10 mouse cellular contexts compared by ENCODE assay signal in the genomic region with DNA sequence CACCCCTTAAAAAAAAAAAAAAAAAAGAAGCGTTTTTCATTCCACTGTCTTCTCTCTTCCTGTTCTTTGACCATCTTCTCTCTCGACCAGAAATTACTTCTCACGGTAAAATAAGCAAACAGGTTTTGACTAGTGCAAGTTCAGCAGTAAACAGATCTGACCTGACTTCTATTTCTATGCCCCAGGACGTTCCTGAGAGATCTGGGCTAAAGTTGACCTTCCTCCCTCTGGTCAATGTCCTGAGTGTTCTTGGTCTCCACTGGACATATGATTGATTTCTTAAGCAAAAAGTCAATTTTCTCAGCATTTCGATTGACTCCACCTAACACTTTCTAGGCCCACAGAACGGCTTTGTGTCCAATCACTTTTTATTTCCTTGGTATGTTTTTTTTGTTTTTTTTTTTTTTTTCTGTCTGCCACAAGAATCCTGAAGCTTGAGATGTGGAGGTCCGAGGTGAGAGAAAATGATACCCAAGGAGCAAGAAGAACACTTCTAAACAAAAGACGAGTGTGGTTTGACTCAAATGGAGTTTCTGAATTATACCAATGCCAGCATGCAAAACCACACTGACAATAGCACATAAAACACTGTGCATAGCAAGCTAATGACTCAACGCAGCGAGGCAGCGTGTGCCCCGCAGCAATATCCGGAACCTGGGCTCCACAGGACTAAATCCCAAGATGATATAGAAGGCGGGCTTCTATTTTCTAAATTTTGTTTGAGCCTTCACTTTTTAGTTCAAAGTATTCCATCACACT.
A peak's percentile ranks its signal among the peaks of the same experiment; 100 is the strongest.
DNase-seq lines count a peak whose midpoint lies in the region; ATAC-seq and TF ChIP-seq lines count a peak whose summit lies in the region.
"Had no signal": no experiment of that assay in that cellular context is flagged by ENCODE, and none has a peak within 500 bp of the region (broad histone marks: within the 10 kb centered on the region; RNA-seq: fewer than 3 reads in every experiment).

No protein-coding gene starts in this region.

- TF ChIP-seq CTCF in midbrain, postnatal 0 days (IDR thresholded peaks at IDR 0.05): no peak

- H3K27me3 ChIP-seq in midbrain, embryonic 14.5 days (ENCODE audit: control insufficient read depth, insufficient read depth, low read length): no peaks in the 10 kb centered on the region
- no peaks in the 10 kb centered on the region for H3K27me3 ChIP-seq in midbrain, postnatal 0 days (ENCODE audit: insufficient read depth, low read length)

- WGBS in midbrain, embryonic 14.5 days: 76% methylated on average over 14 of the region's 14 CpGs
- 67% methylated on average over 14 of the region's 14 CpGs for WGBS in midbrain, postnatal 0 days

- H3K27ac ChIP-seq in midbrain, embryonic 14.5 days (replicated peaks; ENCODE audit: low read depth, low read length): no peak overlapping the region
- H3K27ac ChIP-seq in midbrain, postnatal 0 days (ENCODE audit: low read depth, low read length): no peak overlapping the region
- H3K27ac ChIP-seq: heart, embryonic 10.5 days; midbrain, embryonic 13.5 days had no signal

- H3K9me3 ChIP-seq in midbrain, embryonic 14.5 days (ENCODE audit: control insufficient read depth, low read length): no peaks in the 10 kb centered on the region
- no peaks in the 10 kb centered on the region for H3K9me3 ChIP-seq in midbrain, postnatal 0 days (ENCODE audit: low read length)
- H3K9me3 ChIP-seq: heart, embryonic 10.5 days; midbrain, embryonic 13.5 days had no signal

- no peaks in the 10 kb centered on the region for H3K36me3 ChIP-seq in midbrain, embryonic 14.5 days (ENCODE audit: control insufficient read depth, insufficient read depth, low read length)
- no peaks in the 10 kb centered on the region; the same call in 1 of the 2 replicates for H3K36me3 ChIP-seq in midbrain, postnatal 0 days (ENCODE audit: insufficient read depth, low read length)

- H3K4me1 ChIP-seq in midbrain, embryonic 14.5 days (ENCODE audit: control insufficient read depth, insufficient read depth, low read length): no peaks in the 10 kb centered on the region
- H3K4me1 ChIP-seq in midbrain, postnatal 0 days (ENCODE audit: insufficient read depth, low read length): no peaks in the 10 kb centered on the region
- H3K4me1 ChIP-seq: heart, embryonic 10.5 days had no signal

- H3K9ac ChIP-seq in midbrain, embryonic 14.5 days (replicated peaks; ENCODE audit: low read length): no peak overlapping the region
- no peak overlapping the region for H3K9ac ChIP-seq in midbrain, postnatal 0 days (replicated peaks; ENCODE audit: low read length, poor library complexity, severe bottlenecking)
- H3K9ac ChIP-seq: midbrain, embryonic 13.5 days had no signal

- ATAC-seq in midbrain, embryonic 14.5 days (ENCODE audit: low FRiP score, low TSS enrichment): no peak
- ATAC-seq in midbrain, postnatal 0 days (ENCODE audit: low FRiP score): no peak
- ATAC-seq in inflammation-experienced regulatory T-cells, adult 6 months: no peak
- ATAC-seq: midbrain, embryonic 13.5 days had no signal

- H3K4me2 ChIP-seq in midbrain, embryonic 14.5 days (ENCODE audit: low read length): no peak overlapping the region
- no peak overlapping the region for H3K4me2 ChIP-seq in midbrain, postnatal 0 days (ENCODE audit: low read depth, low read length, poor library complexity, severe bottlenecking)
- H3K4me2 ChIP-seq: midbrain, embryonic 13.5 days had no signal

- DNase-seq in embryo, embryonic 10 days (ENCODE audit: low spot score): peak; percentile 64
- no peak for DNase-seq in embryo, embryonic 9.5 days (ENCODE audit: extremely low spot score)
- DNase-seq in midbrain, embryonic 14.5 days: peak; percentile 40
- no peak for DNase-seq in midbrain, postnatal 0 days (ENCODE audit: low spot score)
- peak; percentile 30 for DNase-seq in kidney, postnatal 14 days
- peak; percentile 18 for DNase-seq in yolk sac, embryonic 10.5 days (ENCODE audit: low spot score)
- DNase-seq in right cerebral cortex, adult 2 months (ENCODE audit: low spot score in 2 of 2): no peak

- no peak overlapping the region for H3K4me3 ChIP-seq in midbrain, embryonic 14.5 days (replicated peaks; ENCODE audit: low read depth, low read length)
- H3K4me3 ChIP-seq in midbrain, postnatal 0 days (ENCODE audit: low read depth, low read length): no peak overlapping the region
- H3K4me3 ChIP-seq: heart, embryonic 10.5 days; midbrain, embryonic 13.5 days had no signal

Comparison
In these comparisons a context has a peak if more than half of its experiments do, and no peak if none do; other contexts are left out.
1. DNase-seq: peak in embryo, embryonic 10 days (single experiment), midbrain, embryonic 14.5 days (single experiment), kidney, postnatal 14 days (single experiment) and yolk sac, embryonic 10.5 days (single experiment); none in embryo, embryonic 9.5 days (single experiment), midbrain, postnatal 0 days (single experiment) and right cerebral cortex, adult 2 months (0 of 2).